Mouse (Mus musculus): Measurements from ENCODE around the gene Dleu7.
A peak's percentile ranks its signal among the peaks of the same experiment; 100 is the strongest.

The Dleu7 gene

GRCm38 (mm10) chr14:62292488-62293339 lies at the start of gene Dleu7, which contains the start of gene Rnaseh2b:
TSS of gene Dleu7 (minus strand) at chr14:62293047.
TSS of gene Rnaseh2b (plus strand) at chr14:62292589.
- DNase-seq: peak; percentile 54

GRCm38 (mm10) chr14:62341887-62342642 lies 49.2 kb upstream of the Dleu7 start:
- DNase-seq: peak; percentile 32

- DNase-seq: no peak
These were observed 46.3 kb upstream of the Dleu7 start for GRCm38 (mm10) chr14:62339196-62339595.

GRCm38 (mm10) chr14:62333909-62334687 lies 41.3 kb upstream of the Dleu7 start:
- no peak for DNase-seq

GRCm38 (mm10) chr14:62331866-62332619 lies 39.2 kb upstream of the Dleu7 start:
- peak; percentile 91 for DNase-seq

- DNase-seq: no peak
These were observed 38.6 kb upstream of the Dleu7 start for GRCm38 (mm10) chr14:62331457-62331856.

- no peak for DNase-seq
These were observed 36.8 kb upstream of the Dleu7 start for GRCm38 (mm10) chr14:62329631-62330030.

- DNase-seq: no peak
These were observed 35.8 kb upstream of the Dleu7 start for GRCm38 (mm10) chr14:62328606-62329005.

GRCm38 (mm10) chr14:62327171-62327570 lies 34.3 kb upstream of the Dleu7 start:
- no peak for DNase-seq

GRCm38 (mm10) chr14:62326026-62326425 lies 33.2 kb upstream of the Dleu7 start:
- no peak for DNase-seq

- no peak for DNase-seq
These were observed 32.1 kb upstream of the Dleu7 start for GRCm38 (mm10) chr14:62324943-62325342.

GRCm38 (mm10) chr14:62323457-62323856 lies 30.6 kb upstream of the Dleu7 start:
- DNase-seq: no peak

GRCm38 (mm10) chr14:62322581-62323344 lies 29.9 kb upstream of the Dleu7 start:
- peak; percentile 27 for DNase-seq

- no peak for DNase-seq
These were observed 18.8 kb upstream of the Dleu7 start for GRCm38 (mm10) chr14:62311672-62312071.

GRCm38 (mm10) chr14:62309026-62309425 lies 16.2 kb upstream of the Dleu7 start:
- no peak for DNase-seq

GRCm38 (mm10) chr14:62307555-62307954 lies 14.7 kb upstream of the Dleu7 start:
- no peak for DNase-seq

- peak; percentile 16 for DNase-seq
These were observed 7.2 kb upstream of the Dleu7 start for GRCm38 (mm10) chr14:62300031-62300430.

- DNase-seq: no peak
These were observed 6.0 kb upstream of the Dleu7 start for GRCm38 (mm10) chr14:62298808-62299207.

- no peak for DNase-seq
These were observed 720 bp downstream of the Dleu7 start for GRCm38 (mm10) chr14:62292166-62292487.

- DNase-seq: no peak
These were observed 1.4 kb downstream of the Dleu7 start for GRCm38 (mm10) chr14:62291406-62291987.

- no peak for DNase-seq
These were observed 4.1 kb downstream of the Dleu7 start for GRCm38 (mm10) chr14:62288731-62289130.
